Mouse (Mus musculus) mouse embryonic stem cell (cell line): Measurements from ENCODE around the gene Cep170b.

Experiments used
- in situ Hi-C, 2 experiments: fragments of 300-500 bp; cut with MboI; formaldehyde crosslinking; loops; 1 replicate in 1 of 2; 3 replicates in 1 of 2; pipeline ENCODE4 v1.14.3; 2019 to 2020; ENCODE audit warnings: low sequenced_read_pairs in 2 of 2, low pct_unique_long_range_greater_than_20kb in 1 of 2, mixed read lengths in 1 of 2; ENCODE audit not compliant: unreplicated experiment in 1 of 2

Cep170b gene

GRCm38 (mm10) chr12:112734108-112734820 is 14.0 kb downstream of the Cep170b start:
- in situ Hi-C loops, result no loop called here

DNA sequence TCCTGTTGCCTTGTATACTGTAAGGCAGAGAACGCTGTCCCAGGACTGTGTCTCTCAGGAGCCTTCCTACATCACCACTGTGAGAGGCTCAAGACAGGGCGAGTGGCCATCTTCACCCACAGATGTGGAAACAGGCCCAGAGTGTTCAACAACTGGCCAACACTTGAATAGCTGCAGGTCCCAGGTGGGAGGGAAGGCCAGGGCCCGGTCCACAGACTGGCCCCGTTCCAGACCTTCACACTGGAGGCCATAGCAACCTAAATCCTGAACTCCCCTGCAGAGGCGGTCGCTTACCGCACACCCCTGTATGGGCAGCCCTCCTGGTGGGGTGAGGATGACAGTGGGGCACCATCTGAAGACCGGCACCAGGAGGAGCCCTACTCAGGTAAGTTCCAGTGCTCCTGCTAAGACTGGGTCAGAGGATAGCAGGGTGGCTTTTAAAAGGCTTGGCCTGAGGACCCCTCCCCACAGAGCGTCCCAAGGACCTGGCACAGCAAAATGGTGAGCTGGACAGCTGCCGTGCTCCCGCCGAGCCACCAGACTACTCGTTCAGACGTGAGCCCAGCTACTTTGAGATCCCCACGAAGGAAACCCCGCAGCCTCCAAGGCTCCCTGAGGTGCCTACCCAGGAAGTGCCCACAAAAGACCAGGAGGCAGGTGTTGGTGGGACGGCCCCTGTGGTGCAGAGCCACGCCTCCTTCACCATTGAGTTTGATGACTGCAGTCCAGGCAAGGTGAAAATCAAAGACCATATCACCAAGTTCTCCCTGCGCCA is 14.8 kb downstream of the Cep170b start:
- in situ Hi-C loops, result no loop called here

GRCm38 (mm10) chr12:112735896-112736635 is 15.8 kb downstream of the Cep170b start:
- in situ Hi-C loops, result no loop called here

- in situ Hi-C loops, result no loop called here
Observed at GRCm38 (mm10) chr12:112736636-112736925, 16.3 kb downstream of the Cep170b start.

- in situ Hi-C loops, result no loop called here
Observed at GRCm38 (mm10) chr12:112737081-112737480, 16.8 kb downstream of the Cep170b start.

DNA sequence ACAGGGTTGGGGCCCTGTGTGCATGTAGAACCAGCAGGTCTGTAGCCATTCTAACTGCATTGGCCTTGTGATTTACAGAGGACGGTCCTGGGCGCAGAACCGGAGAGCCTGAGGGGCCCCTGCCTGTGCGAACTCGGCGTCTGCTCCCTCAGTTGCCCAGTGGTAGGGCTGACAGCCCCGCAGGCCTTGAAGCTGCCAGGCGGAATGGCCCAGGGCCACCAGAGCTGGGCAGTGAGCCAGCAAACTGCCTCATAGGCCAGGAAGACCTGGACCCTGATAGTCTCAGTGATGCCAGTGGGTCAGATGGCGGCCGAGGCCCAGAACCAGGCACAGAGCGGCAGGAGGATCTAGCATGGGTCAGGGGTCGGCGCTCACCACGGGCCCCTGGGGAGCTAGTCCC is 17.5 kb downstream of the Cep170b start:
- in situ Hi-C loops, result no loop called here

GRCm38 (mm10) chr12:112738281-112739022 is 18.2 kb downstream of the Cep170b start:
- in situ Hi-C loops, result no loop called here

- in situ Hi-C loops, result no loop called here
Observed at GRCm38 (mm10) chr12:112739023-112739568, 18.8 kb downstream of the Cep170b start.

- in situ Hi-C loops, result loop anchor here in 1 of 2 experiments (10.0 kb wide), 1 partner anchor 102 kb away; no protein-coding TSS in a partner anchor
Observed at GRCm38 (mm10) chr12:112742768-112743167, 22.5 kb downstream of the Cep170b start.

- in situ Hi-C loops, result loop anchor here in 1 of 2 experiments (10.0 kb wide), 1 partner anchor 101 kb away; no protein-coding TSS in a partner anchor
Observed at GRCm38 (mm10) chr12:112743168-112743975, 23.1 kb downstream of the Cep170b start.

- in situ Hi-C loops, result loop anchor here in 1 of 2 experiments (10.0 kb wide), 1 partner anchor 101 kb away; no protein-coding TSS in a partner anchor
Observed at GRCm38 (mm10) chr12:112744211-112744610, 24.0 kb downstream of the Cep170b start.

- in situ Hi-C loops, result loop anchor here in 1 of 2 experiments (5.0 to 10.0 kb wide), 2 partner anchors 62 to 100 kb away; partner anchors contain the start of gene Clba1
Observed at GRCm38 (mm10) chr12:112744891-112745580, 24.8 kb downstream of the Cep170b start.

- in situ Hi-C loops, result loop anchor here in 1 of 2 experiments (5.0 to 10.0 kb wide), 2 partner anchors 62 to 99 kb away; partner anchors contain the start of gene Clba1
Observed at GRCm38 (mm10) chr12:112745716-112746115, 25.5 kb downstream of the Cep170b start.

DNA sequence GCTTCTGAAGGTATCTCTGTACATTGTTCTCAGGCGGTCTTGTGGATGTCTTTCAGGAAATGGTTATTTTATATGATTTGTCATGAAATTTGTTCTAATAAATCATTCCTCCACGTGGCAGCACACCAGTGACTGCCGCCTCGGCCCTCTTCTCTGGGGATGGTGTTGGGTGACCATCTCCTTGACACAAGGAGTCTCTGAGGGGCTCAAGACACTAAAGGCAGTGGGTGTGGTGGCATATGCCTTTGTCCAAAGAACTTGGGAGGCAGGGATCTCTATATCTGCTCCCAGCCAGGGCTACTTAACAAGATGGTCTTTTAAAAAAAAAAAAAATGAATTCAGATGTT is 26.2 kb downstream of the Cep170b start:
- in situ Hi-C loops, result loop anchor here in 1 of 2 experiments (5.0 to 10.0 kb wide), 2 partner anchors 61 to 98 kb away; partner anchors contain the start of gene Clba1

DNA sequence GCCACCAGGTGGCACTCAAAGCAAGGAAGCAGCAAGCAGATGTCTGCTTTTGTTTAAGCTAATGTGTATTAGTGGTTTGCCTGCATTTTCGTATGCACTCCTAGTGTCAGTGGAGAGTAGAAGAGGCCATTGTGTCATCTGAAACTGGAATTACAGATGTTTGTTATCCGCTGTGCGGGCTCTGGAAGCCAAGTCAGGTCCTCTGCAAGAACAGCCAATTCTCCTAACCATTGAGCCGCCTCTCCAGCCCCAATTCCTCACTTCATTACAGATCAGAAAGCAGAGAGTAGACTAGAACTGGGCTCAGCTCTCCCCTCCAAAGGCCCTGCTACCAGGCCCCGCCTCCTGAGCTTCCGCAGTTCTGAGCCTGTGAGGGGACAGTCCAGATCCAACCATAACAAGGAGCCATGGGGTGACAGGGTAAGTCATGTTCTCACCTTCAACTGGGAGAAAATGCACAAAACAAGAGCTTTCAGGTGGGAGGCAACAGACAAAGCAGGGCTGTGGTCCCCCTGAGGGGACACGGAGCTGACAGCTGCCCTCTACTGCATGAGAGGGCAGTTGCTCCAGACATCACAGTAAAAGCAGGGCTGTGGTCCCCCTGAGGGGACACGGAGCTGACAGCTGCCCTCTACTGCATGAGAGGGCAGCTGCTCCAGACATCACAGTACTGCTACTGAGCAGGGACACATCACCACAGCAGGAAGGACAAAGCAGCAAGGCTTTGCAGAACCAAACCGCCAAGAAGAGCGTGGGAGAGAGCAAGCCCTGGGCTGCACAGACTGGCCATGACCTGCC is 26.8 kb downstream of the Cep170b start:
- in situ Hi-C loops, result loop anchor here in 1 of 2 experiments (5.0 to 10.0 kb wide), 2 partner anchors 60 to 98 kb away; partner anchors contain the start of gene Clba1

- in situ Hi-C loops, result loop anchor here in 1 of 2 experiments (5.0 to 10.0 kb wide), 2 partner anchors 60 to 97 kb away; partner anchors contain the start of gene Clba1
Observed at GRCm38 (mm10) chr12:112747606-112747970, 27.3 kb downstream of the Cep170b start.
